Mouse (Mus musculus): Measurements from ENCODE around the gene Ddx25. TPM values are rescaled to one million over a fixed set of nuclear protein-coding genes. Genes with fewer than 3 reads are reported as not detected.
A peak's percentile ranks its signal among the peaks of the same experiment; 100 is the strongest.

Ddx25 gene
- total RNA-seq (2021), result not detected
- long read RNA-seq, experiment 1, result 0 reads
- long read RNA-seq, experiment 2, result 0 reads

DNA sequence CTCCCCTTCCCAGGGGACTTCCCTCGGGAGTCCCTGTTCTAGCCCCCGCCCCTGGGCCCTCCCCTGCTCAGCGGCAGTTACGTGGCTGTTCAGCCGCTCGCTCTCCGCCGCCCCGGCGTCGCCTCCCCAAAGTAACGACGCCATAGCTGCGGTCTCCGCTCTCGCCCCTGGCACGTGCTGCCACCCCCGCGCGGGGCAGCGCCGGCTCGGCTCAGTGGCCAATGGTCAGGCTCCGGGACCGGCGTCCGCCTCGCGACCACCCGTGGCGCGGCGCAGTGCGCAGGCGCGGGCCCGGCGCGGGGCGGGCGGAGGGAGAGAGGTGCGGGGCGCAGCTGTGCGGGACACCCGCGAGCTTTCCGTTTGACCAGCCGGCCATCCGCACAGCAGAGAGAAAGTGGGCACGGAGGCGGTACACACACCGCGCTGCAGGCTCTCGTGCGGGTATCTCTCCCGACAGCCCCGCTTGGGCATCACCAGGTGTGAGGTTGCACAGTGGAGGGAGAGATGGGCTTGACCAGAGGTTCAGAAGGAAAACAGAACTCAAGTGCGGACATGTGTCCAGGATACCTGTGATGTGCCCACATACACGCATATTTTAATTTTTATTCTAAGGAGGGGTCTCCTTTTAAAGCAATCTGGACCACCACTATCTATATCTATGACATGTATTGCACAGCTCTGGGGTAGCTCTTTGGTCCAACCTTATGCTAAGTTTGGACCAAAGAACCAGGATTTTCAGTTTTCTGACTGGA is at the start of gene Ddx25, which contains the start of gene Pus3:
Ddx25 (minus strand) TSS at position 272 of the 752 bp plus-strand sequence.
Pus3 (plus strand) TSS at position 339 of the 752 bp plus-strand sequence.
- no peak for DNase-seq

DNA sequence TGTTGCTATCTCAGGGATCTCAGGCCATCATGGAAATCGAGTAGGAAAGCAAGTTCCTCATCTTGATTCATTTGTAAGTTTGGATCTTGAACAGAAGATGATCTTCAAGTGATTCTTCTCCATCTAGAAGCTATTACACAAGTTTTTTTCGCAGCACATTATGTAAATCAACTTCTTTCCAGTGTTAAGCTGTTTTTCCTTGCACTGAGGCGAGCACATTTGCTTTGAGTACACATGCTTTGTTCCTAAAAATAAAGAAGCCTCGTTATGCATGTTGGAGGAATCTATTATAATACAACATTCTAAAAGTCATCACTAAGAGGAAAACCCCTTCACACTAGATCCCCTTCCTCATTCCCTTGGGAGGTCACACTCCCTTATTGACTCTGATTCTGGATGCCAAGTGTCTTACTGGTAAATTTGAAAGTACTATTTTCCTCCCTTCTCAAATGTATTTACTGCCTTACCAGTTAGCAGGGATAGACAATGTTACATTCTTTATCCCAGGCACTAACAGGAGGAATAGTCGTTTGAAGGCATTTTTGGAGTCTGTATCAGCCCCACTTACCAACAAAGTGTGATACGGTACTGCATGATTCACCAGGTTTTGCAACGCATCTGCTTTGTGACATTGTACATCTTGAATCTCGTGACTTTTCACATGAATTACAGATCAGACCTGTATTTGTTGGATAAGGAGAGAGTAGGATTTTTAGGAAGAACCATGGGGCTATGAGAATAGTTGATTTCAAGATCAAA is 49.5 kb upstream of the Ddx25 start:
- no peak for DNase-seq

DNA sequence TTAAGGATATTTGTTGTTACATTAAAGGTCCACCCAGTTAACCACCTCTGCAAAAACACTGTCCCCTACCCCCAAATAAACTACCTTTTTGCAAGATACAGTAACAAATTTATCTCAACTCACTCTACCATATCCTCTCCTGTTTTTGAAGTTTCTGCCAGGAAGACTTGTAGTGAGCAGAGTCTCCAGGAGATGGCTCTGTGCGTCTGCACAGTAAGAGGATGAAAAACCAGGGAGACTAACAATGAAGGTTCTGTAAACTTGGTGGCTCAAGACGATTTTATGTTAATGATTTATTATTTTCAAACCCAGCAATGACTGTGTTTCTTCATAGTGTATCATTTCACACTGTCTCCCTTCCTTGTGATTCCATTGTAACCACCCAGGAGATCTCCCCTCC is 34.6 kb upstream of the Ddx25 start:
- DNase-seq, result peak in 1 of 2 experiments; percentile 9

GRCm38 (mm10) chr9:35587674-35588073 is 29.3 kb upstream of the Ddx25 start:
- no peak for DNase-seq

- no peak for DNase-seq
Observed at GRCm38 (mm10) chr9:35574416-35574815, 16.1 kb upstream of the Ddx25 start.

DNA sequence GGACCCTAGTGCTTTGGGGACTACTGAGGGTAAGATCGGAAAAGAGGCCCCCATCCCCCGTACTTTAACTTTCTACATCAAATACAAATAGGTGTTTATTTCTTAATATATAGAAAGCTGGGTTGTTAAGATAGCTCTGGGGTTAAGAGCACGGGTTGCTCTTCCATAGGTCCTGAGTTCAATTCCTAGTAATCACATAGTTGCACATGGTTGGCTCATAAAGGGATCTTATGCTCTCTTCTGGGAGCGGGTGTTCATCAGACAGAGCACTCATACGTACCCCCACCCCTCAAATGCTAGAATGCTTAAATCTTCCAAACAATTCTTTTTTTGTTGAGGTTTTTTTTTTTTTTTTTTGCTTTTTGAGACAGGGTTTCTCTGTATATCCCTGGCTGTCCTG is 12.3 kb upstream of the Ddx25 start:
- DNase-seq, result no peak

- peak; percentile 95 to 97 for DNase-seq
Observed at GRCm38 (mm10) chr9:35569571-35570534, 11.5 kb upstream of the Ddx25 start, which contains the start of the genes Pate2 and Hyls1. Gene Pate2 (plus strand): TSS chr9:35570284. Gene Hyls1 (minus strand): TSS chr9:35570398.

DNA sequence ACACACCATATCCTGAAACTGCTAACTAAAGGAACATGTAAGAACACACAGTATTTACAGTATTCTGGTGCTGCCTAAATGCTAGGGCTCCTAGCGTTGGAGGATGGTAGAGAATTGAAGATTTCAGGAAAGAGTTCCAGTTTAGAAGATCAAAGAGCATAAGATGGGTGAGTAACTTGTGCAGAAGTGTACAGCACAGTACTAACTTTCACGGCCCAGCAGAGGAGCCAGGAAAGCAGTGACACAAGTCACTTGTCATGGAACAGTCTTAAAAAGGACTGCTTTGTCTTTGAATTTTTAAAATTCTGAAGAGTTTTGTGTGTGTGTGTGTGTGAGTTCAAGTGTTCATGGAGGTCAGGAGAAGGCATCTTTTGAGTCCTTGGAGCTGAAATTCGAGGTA is 9.7 kb upstream of the Ddx25 start:
- DNase-seq, result no peak

GRCm38 (mm10) chr9:35564536-35565240 is 6.4 kb upstream of the Ddx25 start:
- DNase-seq, result no peak

- no peak for DNase-seq
Observed at GRCm38 (mm10) chr9:35561583-35561982, 3.3 kb upstream of the Ddx25 start.

DNA sequence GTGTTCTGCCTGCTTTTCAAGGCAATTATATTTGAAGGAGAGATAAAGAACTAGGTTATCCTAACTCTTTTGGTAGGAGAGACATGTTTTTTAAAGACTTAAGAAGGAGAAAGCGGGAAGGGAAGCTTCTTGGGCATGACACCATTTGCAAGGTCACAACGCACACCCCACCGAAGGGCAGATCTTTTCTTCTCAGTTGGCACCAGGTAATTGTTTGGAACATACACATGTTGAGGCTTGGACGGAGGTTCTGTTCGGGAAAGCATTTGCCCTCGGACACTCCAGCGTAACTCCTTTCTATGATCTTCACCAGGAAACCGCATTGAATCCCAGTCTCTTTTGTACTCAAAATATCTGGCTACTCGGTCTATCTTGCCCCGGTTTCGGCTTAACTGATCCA is 2.7 kb upstream of the Ddx25 start:
- no peak for DNase-seq

GRCm38 (mm10) chr9:35559009-35559890 is 922 bp upstream of the Ddx25 start:
- DNase-seq, result peak; percentile 83 to 84

DNA sequence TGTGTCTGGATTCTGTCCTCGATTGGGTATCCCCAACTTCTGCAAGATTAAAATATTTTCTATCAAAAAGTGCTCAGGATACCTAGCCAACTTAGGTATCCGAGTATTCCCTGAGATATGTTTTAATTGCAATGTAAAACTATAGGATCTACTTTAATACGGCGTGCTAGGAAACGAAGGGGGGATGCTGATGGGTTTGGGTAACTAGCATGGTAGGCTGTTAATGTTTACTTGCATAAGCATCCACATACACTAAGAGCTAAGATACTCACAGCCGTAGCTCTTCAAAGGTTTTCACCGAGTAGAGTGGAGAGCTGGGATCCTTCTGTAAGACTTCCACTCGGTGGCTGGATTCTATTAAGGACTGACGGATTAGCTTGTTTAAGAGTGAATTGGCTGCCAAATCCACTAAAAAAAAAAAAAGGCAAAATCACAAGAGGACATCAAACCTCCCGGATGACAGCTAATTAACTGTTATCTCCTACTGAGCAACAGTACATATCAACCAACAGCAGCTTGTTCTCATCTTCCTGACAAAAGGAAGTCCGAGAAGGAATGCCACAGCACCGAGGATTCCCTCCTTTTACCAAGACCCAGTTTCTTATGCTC is 1.7 kb downstream of the Ddx25 start:
- DNase-seq, result no peak

DNA sequence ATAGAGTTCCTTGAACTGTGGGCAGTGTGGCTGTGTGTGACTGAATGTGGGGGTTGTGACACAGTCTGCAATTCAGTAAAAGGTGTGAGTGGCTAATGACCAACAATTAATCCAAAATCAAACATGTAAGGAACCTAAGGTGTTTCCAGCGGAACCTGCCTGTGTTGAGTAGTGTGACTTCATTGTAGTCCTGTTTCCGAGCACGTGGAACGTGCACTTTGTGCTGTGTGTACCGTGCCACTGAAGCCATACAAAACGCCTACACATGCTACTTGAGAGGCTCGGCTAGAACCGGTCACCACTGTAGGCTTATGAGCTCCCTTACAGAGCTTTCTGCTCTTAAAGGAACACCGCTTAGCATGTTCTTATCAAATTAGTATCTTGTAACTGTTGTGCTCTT is 9.9 kb downstream of the Ddx25 start:
- DNase-seq, result no peak

GRCm38 (mm10) chr9:35546745-35547144 is 11.6 kb downstream of the Ddx25 start:
- DNase-seq, result no peak

- no peak for DNase-seq
Observed at GRCm38 (mm10) chr9:35545704-35546103, 12.6 kb downstream of the Ddx25 start.

DNA sequence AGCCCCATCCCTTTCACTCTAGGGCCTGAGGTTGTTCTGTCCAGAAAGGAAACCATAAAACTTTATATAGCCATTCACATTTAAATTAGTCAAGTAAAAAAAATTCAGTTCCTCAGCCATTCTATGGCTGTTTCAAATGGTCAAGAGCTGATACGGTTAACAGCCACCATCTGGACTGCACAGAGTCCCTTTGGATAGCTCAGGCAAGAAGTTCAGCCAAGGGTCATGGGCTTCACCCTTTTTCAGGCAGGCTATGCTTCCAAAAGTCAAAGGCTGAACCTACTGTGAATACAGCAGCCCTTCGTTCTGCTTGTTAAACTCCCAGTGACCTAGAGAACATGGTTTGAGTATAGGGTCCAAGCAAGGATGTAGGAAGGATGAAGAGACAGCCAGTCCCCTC is 13.7 kb downstream of the Ddx25 start:
- peak in 1 of 2 experiments; percentile 44 for DNase-seq

DNA sequence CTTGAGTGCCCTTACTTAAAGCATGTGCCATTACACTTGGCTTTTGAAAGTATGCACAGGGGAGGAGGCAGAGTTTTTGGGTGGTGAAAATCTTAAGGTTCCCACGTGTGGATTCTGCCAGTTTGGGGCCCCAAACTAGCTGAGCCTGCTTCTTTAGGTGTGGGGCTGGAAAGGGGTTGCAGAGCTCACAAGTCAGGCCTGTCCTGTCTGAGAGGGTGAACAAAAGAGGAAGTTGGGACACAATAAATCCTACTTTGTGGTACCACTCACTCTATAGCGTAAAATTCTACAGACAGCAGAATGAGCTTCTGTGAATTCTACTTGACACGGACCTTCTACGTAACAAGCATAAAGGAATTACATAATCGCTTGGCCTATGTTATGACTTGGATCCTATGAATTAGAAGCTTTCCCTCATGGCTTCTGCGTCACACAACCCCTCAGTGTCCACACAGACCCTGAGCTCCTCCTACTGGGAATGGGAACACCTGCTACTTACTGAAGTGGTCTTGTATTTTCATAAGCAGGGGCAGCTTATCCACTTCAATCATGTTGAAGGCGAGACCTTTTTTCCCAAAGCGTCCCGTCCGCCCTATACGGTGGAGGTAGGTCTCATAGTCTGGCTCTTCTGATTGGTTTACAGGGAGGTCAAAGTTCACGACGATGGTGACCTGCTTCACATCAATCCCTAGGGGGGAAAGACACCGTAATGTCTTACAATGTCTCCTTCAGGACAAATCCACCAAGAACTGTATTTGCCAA is 15.0 kb downstream of the Ddx25 start:
- DNase-seq, result no peak

GRCm38 (mm10) chr9:35541941-35542340 is 16.4 kb downstream of the Ddx25 start:
- DNase-seq, result no peak

Data from heart, adult 18-20 months (tissue).